Mouse (Mus musculus) forebrain, embryonic 11.5 days (tissue): ENCODE measurements around the gene Mettl25. TPM values are rescaled to one million over a fixed set of nuclear protein-coding genes. Genes with fewer than 3 reads are reported as not detected.

Experiments used
- ATAC-seq: fragments of 200-750 bp; cut with Nextera tagmentation; replicated peaks from 2 replicates; pipeline ENCODE4 v1.8.0; 2017; ENCODE audit warnings: moderate TSS enrichment; ENCODE audit not compliant: low FRiP score
- DNase-seq: peaks from one replicate; pipeline ENCODE4 v3.0.0-alpha.2; 2017; ENCODE audit warnings: low spot score
- H3K27ac ChIP-seq: fragments of 300-500 bp; sonication (generic); 2 replicates; pipeline ENCODE4 v1.5.1; 2014; ENCODE audit warnings: low read depth, low read length
- H3K27me3 ChIP-seq: fragments of 300-500 bp; sonication (generic); 2 replicates; pipeline ENCODE4 v1.6.1; 2014; ENCODE audit warnings: mild to moderate bottlenecking, low read length, mixed read lengths; ENCODE audit not compliant: control insufficient read depth, insufficient read depth
- H3K36me3 ChIP-seq: fragments of 300-500 bp; sonication (generic); 2 replicates; pipeline ENCODE4 v1.6.1; 2014; ENCODE audit warnings: mild to moderate bottlenecking, low read length, moderate library complexity, mixed read lengths; ENCODE audit not compliant: control insufficient read depth, insufficient read depth
- H3K4me1 ChIP-seq: fragments of 300-500 bp; sonication (generic); replicated peaks from 2 replicates; pipeline ENCODE4 v1.6.1; 2014; ENCODE audit warnings: low read length, mixed read lengths; ENCODE audit not compliant: control insufficient read depth, insufficient read depth
- H3K4me2 ChIP-seq: fragments of 300-500 bp; sonication (generic); 2 replicates; pipeline ENCODE4 v1.6.1; 2014; ENCODE audit warnings: low read depth, mild to moderate bottlenecking, low read length, moderate library complexity, mixed read lengths; ENCODE audit not compliant: severe bottlenecking
- H3K4me3 ChIP-seq: fragments of 300-500 bp; sonication (generic); 2 replicates; pipeline ENCODE4 v1.5.1; 2014; ENCODE audit warnings: low read depth, low read length
- H3K9ac ChIP-seq: fragments of 300-500 bp; sonication (generic); 2 replicates; pipeline ENCODE4 v1.6.1; 2014; ENCODE audit warnings: low read length
- H3K9me3 ChIP-seq: fragments of 300-500 bp; sonication (generic); 2 replicates; pipeline ENCODE4 v1.6.1; 2016; ENCODE audit warnings: low read length, mixed read lengths; ENCODE audit not compliant: control insufficient read depth
- WGBS: fragments of 180-500 bp; shearing (Covaris S2); extraction: QIAGEN DNeasy Blood & Tissue Kit; methylation state at CpG from one replicate; pipeline ENCODE4 v1.1.7; 2014; 5-methylcytosine and 5-hydroxymethylcytosine counted together
- polyA plus RNA-seq: library from polyadenylated mRNA; unstranded; fragments of >200 nt; fragmentation: Nextera tagmentation; extraction: Ambion mirVana; gene quantifications from 2 replicates; pipeline ENCODE4 v1.2.1, GENCODE M21; 2014

Gene Mettl25
- polyA plus RNA-seq, 1 experiment from 2014 or later, result 14.7 TPM

DNA sequence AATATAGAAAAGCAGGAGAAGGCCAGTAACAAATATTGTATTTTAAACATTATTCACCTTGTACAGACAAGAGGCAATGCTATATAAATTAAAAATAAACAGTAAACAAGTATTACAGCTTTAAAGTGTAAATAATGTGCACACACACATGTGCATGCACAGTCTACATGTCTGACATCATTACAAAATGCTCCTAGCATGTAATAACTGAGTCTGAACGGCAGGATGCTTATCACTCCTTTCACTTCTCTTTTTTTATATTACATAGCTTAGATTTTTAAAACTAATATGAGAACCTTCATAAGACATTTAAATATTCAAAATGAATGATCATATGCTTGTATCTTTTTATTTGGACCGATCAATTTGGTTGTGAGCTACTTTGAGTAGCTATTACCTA is 77.2 kb downstream of the Mettl25 start:
- ATAC-seq (no peak), DNase-seq (no peak)
- H3K27me3 ChIP-seq, result no peaks in the 10 kb centered on the region

GRCm38 (mm10) chr10:105760460-105760859 is 80.7 kb downstream of the Mettl25 start:
- Histone ChIP-seq H3K27ac (no peak overlapping the region), H3K4me3 (no peak overlapping the region), H3K9ac (no peak overlapping the region), H3K36me3 (no peaks in the 10 kb centered on the region), H3K4me1 (no peaks in the 10 kb centered on the region), H3K4me2 (no peak overlapping the region), H3K27me3 (no peaks in the 10 kb centered on the region), H3K9me3 (no peaks in the 10 kb centered on the region)
- no peak for DNase-seq
- WGBS, result 90% methylated on average over 2 of the region's 2 CpGs
- ATAC-seq, result no peak

More for the DNA sequence above, 77.2 kb downstream of the Mettl25 start:
- no peaks in the 10 kb centered on the region for H3K9me3 ChIP-seq
- no peak overlapping the region for H3K4me3 ChIP-seq
- H3K9ac ChIP-seq, result no peak overlapping the region
- whole genome bisulfite sequencing, result 89% methylated on average over 2 of the region's 2 CpGs
- no peaks in the 10 kb centered on the region for H3K4me1 ChIP-seq
- no peak overlapping the region for H3K27ac ChIP-seq
- no peaks in the 10 kb centered on the region for H3K36me3 ChIP-seq
- H3K4me2 ChIP-seq, result no peak overlapping the region

DNA sequence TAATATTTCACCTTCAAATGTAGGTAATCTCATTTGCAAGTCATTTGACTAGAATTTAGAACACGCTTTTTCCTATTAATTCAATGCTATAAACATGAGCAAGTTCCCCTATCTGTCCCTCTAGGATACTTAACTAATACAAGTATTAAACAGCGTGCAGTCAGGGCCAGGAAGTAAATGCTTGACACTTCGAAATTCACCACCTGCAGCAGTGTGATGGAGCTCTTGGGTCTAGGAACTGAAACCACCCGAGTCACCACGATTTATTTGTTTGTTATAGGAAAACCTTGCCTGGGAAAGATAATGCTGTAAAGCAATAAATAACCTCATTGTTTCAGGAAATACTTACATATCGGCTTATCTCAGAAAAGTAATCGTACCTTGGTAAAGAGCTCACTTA is 81.1 kb downstream of the Mettl25 start:
- DNase-seq (no peak), ATAC-seq (no peak)
- 91% methylated on average over 7 of the region's 7 CpGs for WGBS

GRCm38 (mm10) chr10:105753831-105754605 is 87.2 kb downstream of the Mettl25 start:
- H3K27me3 ChIP-seq, result no peaks in the 10 kb centered on the region
- no peak overlapping the region for H3K4me2 ChIP-seq
- no peak overlapping the region for H3K4me3 ChIP-seq
- no peaks in the 10 kb centered on the region for H3K9me3 ChIP-seq
- no peak overlapping the region for H3K9ac ChIP-seq
- H3K36me3 ChIP-seq, result no peaks in the 10 kb centered on the region
- DNase-seq, result no peak
- H3K27ac ChIP-seq, result no peak overlapping the region
- no peak for ATAC-seq
- H3K4me1 ChIP-seq, result no peaks in the 10 kb centered on the region
- 78% methylated on average over 5 of the region's 5 CpGs for WGBS

More for the DNA sequence above, 81.1 kb downstream of the Mettl25 start:
- H3K27me3 ChIP-seq, result no peaks in the 10 kb centered on the region
- no peak overlapping the region for H3K4me2 ChIP-seq
- no peaks in the 10 kb centered on the region for H3K36me3 ChIP-seq
- H3K4me1 ChIP-seq, result no peaks in the 10 kb centered on the region
- no peak overlapping the region for H3K4me3 ChIP-seq
- no peak overlapping the region for H3K9ac ChIP-seq
- no peaks in the 10 kb centered on the region for H3K9me3 ChIP-seq
- no peak overlapping the region for H3K27ac ChIP-seq

DNA sequence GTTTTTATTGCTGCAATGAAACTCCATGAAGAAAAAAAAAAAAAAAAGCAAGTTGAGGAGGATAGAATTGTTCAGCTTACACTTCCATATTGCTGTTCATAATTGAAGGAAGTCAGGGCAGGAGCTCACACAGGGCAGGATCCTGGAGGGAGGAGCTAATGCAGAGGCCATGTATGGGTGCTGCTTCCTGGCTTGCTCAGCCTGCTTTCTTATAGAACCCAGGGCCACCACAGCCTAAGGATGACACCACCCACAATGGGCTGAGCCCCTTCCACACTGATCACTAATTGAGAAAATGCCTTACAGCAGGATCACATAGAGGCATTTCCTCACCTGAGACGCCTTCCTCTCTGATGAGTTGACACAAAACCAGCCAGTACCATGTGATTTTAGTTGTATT is 95.2 kb downstream of the Mettl25 start:
- 83% methylated on average over 1 of the region's 1 CpGs for WGBS

DNA sequence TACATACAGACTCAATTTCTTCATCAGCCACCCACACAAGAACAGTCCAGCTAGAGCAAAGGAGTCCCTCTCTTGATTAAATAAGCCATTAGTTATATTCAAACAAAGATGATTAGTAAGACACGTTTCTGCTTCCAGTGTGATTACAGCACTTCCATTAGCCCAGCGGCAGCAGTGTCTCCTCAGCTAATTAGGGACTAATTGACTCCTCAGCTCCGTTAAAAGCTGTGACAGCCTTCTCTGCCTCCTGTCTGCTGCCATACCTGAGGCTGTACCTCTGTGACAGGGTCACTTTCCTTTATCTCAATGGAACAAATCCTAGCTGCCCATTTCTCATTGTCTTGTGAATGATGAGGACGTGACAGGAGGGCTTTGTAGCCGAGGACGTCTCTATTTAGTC is 99.4 kb downstream of the Mettl25 start:
- Histone ChIP-seq H3K27ac (no peak overlapping the region), H3K36me3 (no peaks in the 10 kb centered on the region), H3K4me1 (no peaks in the 10 kb centered on the region), H3K4me2 (no peak overlapping the region), H3K4me3 (no peak overlapping the region), H3K9ac (no peak overlapping the region), H3K9me3 (no peaks in the 10 kb centered on the region), H3K27me3 (no peaks in the 10 kb centered on the region)
- DNase-seq, result no peak
- 58% methylated on average over 6 of the region's 6 CpGs for WGBS
- peak; percentile 73 for ATAC-seq

More for the DNA sequence above, 95.2 kb downstream of the Mettl25 start:
- Histone ChIP-seq H3K27me3 (no peaks in the 10 kb centered on the region), H3K9ac (no peak overlapping the region), H3K4me1 (no peaks in the 10 kb centered on the region), H3K36me3 (no peaks in the 10 kb centered on the region), H3K4me2 (no peak overlapping the region), H3K27ac (no peak overlapping the region), H3K4me3 (no peak overlapping the region), H3K9me3 (no peaks in the 10 kb centered on the region)
- ATAC-seq, result no peak
- DNase-seq, result no peak

- Histone ChIP-seq H3K4me1 (no peaks in the 10 kb centered on the region), H3K9ac (no peak overlapping the region), H3K4me2 (no peak overlapping the region), H3K27ac (no peak overlapping the region), H3K27me3 (no peaks in the 10 kb centered on the region), H3K4me3 (no peak overlapping the region), H3K36me3 (no peaks in the 10 kb centered on the region), H3K9me3 (no peaks in the 10 kb centered on the region)
- no peak for DNase-seq
- ATAC-seq, result no peak
- 84% methylated on average over 5 of the region's 5 CpGs for WGBS
These were observed 102.2 kb downstream of the Mettl25 start for GRCm38 (mm10) chr10:105738942-105739341.

- no peaks in the 10 kb centered on the region for H3K27me3 ChIP-seq
- WGBS, result 69% methylated on average over 2 of the region's 2 CpGs
- H3K4me3 ChIP-seq, result no peak overlapping the region
- ATAC-seq (no peak), DNase-seq (no peak)
- H3K36me3 ChIP-seq, result no peaks in the 10 kb centered on the region
- H3K9me3 ChIP-seq, result no peaks in the 10 kb centered on the region
- H3K9ac ChIP-seq, result no peak overlapping the region
- no peaks in the 10 kb centered on the region for H3K4me1 ChIP-seq
- no peak overlapping the region for H3K4me2 ChIP-seq
- H3K27ac ChIP-seq, result no peak overlapping the region
These were observed 113.4 kb downstream of the Mettl25 start for GRCm38 (mm10) chr10:105727798-105728197.

GRCm38 (mm10) chr10:105727353-105727752 is 113.8 kb downstream of the Mettl25 start:
- Histone ChIP-seq H3K9ac (no peak overlapping the region), H3K27me3 (no peaks in the 10 kb centered on the region), H3K4me2 (no peak overlapping the region), H3K4me3 (no peak overlapping the region), H3K36me3 (no peaks in the 10 kb centered on the region), H3K27ac (no peak overlapping the region), H3K9me3 (no peaks in the 10 kb centered on the region), H3K4me1 (no peaks in the 10 kb centered on the region)
- ATAC-seq (no peak), DNase-seq (no peak)
- WGBS, result 86% methylated on average over 6 of the region's 6 CpGs
